Mouse (Mus musculus): ENCODE measurements around the gene Tmem17.

- TF ChIP-seq CTCF (IDR thresholded peaks at IDR 0.05) (no peak), EP300 (IDR thresholded peaks at IDR 0.05) (no peak)
Measured at GRCm38 (mm10) chr11:22524606-22525005, 12.7 kb downstream of the Tmem17 start.

Measured in lung, postnatal 0 days (tissue).